Mouse (Mus musculus): Measurements from ENCODE around the gene Vipas39.

- TF ChIP-seq CTCF (IDR thresholded peaks at IDR 0.05; ENCODE audit: low read depth) (no peak), EP300 (IDR thresholded peaks at IDR 0.05; ENCODE audit: low read depth) (no peak)
These were observed 29.1 kb downstream of the Vipas39 start for GRCm38 (mm10) chr12:87236882-87237483.
